Mouse (Mus musculus): ENCODE measurements around the gene Donson. TPM values are rescaled to one million over a fixed set of nuclear protein-coding genes. Genes with fewer than 3 reads are reported as not detected.
A peak's percentile ranks its signal among the peaks of the same experiment; 100 is the strongest.

The Donson gene
- total RNA-seq, 2 experiments from 2014 or later = 8.4 to 11.6 TPM

DNA sequence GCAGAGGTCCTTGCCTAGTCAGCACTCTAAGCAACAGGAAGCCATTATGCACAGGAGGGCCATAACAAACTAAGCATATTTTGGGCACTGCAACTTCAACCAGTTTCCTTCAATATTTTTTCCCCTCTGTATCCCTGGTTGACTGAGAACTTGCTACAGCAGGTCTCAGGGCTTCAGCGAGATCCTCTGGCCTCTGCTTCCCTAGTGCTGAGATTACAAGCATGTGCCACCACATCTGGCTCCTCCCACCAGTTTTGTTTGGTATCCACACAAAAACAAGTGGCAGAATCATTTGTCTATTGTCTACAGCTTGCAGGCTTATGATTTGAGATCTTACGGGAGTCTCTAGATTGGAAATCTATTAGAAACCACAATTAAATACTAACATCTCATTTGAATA lies 43.7 kb downstream of the Donson start:
- no peak for DNase-seq

DNA sequence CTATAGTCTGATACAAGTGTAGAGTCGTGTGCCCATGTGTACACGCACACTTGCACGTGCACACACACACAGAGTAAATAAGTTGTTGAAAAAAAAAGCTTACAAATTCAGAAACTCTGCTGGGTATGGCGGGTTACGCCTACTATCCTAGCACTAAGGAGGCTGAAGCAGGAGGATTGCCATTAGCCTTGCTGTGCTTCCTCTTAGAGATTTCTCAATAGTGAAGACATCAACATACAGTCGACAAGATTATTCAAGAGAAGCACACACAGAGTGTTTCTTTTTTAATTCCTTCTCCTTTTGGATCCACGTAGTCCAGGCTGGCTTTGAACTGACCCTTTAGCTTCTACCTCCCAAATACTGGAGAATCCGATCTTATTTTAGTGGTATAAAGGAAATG lies 48.4 kb downstream of the Donson start:
- DNase-seq = no peak

DNA sequence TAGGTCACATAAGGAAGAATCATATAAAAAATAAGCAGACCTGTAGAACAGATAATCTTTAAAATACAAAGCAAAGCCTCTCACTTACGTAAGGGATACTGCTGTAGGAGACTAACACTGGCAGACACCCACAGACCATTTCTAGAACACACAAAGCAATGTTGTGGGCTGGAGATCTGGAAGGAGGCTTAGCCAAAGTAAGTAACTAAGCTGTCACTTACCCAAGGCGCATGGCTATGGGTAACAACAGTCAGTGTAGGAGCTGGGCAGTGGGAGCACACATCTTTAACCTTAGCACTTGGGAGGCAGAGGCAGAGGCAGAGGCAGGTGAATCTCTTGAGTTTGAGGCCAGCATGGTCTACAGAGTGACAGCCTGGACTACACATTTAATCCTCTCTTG lies 48.9 kb downstream of the Donson start:
- no peak for DNase-seq

DNA sequence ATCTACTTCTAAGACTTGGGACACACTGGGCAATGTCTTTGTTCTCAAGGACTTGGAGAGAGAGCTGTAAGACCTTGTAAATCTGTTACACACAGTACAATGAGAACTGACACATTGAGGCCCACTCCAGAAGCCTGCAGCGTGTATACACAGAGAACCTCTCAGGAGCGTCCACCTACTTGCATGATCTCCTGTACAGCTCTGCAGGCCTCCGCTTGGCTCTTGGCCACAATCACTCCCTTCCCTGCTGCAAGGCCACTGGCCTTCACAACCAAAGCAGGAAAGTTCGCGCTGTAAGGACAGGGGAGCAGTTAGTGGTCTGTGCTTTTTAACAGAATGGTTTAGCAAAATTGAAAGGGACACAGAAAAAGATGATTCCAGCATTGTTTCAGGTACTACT lies 49.4 kb downstream of the Donson start:
- peak; percentile 64 for DNase-seq

DNA sequence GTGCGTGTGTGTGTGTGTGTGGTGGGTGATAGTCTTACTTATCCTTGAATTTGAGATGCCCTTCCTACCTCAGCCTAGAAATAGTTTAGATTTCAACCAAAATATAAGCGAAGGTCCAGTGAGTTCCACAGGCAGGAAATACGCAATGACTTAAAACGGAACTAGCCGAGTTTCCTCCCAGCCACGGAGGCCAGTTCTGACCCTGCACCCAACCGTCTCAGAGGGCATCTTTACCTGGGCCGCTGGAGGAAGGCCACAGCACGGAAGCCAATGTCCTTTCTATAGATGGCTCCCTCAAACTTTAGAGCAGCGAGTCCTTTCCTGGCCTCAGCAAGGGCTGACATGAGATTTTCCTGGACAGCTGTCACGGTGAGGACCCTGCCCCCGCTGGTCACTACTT lies 54.9 kb downstream of the Donson start:
- no peak for DNase-seq

DNA sequence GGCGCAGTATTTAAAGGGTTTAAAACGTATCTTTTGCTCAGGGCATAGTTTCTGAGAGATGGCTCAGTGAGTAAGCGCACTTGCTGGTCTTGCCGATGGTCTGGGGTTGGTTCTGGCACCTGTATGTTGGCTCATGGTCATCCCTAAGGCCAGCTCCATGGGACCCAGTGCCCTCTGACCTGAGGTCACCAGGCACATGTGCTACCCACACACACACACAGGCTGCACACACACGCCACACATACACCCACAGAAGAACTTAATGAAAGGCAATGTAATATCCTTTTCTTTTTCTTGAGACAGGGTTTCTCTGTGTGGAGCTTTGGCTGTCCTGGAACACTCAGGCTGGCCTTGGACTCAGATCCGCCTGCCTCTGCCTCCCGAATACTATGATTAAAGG lies 55.6 kb downstream of the Donson start:
- DNase-seq = no peak

DNA sequence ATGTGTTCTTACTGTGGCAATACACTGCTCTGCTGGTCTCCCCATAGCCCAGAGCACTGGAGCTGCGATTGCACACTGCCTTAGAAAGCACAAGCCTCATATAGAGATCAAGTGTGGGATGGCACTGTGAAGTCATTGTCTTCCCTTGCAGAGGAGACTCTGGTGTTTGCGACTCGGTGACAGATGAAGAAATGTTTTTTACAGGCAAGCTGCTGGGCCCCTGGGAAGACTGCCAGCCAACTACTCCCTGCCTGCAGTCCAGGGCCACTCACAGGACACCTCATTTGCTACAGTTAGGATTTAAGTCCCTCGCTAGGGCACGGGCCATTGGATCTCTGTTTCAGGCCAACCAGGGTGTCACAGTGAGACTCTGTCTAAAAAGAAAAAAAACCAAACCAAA lies 56.1 kb downstream of the Donson start:
- peak; percentile 84 for DNase-seq

DNA sequence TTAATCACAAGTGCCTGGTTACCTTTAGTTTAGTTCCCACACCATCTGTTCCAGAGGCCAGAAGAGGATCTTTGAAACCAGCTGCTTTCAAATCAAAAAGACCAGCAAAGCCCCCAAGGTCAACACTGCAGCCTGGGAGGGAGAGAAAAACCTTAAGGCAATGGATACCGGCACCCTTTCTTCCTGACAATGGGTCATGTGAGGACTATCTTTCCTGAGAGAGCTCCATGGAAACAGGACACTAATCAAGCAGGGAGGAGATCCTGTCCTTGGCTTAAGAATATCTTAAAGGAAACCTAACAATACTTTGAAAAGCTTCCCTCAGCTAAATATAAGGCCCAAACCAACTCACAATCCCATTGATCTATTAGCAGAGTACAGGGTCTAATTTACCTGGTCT lies 58.0 kb downstream of the Donson start:
- no peak for DNase-seq

DNA sequence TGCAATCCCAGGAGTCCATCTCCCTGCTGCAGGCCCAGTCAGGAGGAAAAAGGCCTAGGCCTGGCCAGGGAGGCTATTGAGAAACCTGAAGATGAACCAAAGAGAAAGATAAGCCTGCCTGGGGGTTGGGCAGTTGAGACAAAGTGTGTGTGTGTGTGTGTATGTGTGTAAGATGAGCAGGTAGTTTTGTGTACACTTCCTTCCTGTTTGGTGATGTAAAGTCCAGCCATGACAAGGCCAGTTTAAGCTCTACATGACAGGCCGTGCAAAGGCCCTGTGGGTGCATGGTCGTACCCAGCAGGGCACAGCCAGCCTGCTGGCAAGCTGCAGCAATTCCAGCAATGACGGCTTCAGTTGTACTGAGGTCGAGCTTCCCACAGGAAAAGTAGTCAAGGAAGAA lies 58.8 kb downstream of the Donson start:
- DNase-seq = no peak

DNA sequence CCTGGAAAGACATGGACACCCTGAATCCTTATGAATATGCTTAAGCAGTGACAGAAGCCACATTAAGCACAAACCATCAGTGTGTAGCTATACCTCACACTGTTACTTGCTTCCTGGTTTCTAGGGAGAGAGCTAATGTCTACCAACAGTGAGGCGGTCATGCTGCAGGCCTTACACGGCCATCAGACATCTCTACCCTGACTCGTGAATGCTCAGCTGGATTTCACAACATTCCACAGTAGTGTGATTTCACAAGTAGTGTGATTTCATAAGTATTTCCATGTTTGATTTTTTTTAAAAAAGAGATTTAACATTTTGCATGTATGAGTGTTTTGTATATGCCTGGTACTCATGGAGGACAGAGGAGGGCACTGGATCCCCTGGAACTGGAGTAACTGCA lies 59.9 kb downstream of the Donson start:
- DNase-seq = no peak

DNA sequence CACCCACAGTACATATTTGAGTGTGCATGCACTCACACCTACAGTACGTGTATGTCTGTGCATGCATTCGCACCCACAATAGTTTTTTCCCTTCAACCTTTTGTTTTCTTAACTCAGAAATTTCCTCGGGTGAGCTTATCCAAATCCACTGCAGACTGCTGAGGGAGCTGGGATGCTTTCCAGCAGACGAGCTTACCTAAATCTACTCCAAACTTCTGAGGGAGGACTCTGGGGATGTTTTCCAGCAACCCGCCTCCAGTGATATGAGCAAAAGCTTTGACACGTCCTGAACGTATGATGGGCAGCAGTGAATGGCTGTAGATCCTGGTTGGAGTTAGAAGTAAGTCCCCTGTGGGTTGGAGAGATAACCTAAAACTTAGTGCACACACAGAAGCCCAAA lies 60.7 kb downstream of the Donson start:
- DNase-seq = no peak

Other genes starting within 250 kb of the Donson start
- gene Ifnar1, start 203.5 kb downstream of the Donson start, total RNA-seq (2021) = 10 to 100 TPM; 71.2 to 85.3 TPM
- gene Ifngr2, start 141.7 kb downstream of the Donson start, total RNA-seq (2021) = 10 to 100 TPM; 27.5 to 31.9 TPM
- gene Tmem50b, start 91.0 kb downstream of the Donson start, total RNA-seq (2021) = 10 to 100 TPM; 33.8 to 38.3 TPM
- 10 to 100 TPM; 10.9 to 15.4 TPM for gene Dnajc28, start 69.7 kb downstream of the Donson start, total RNA-seq (2021)
- 10 to 100 TPM; 93.3 to 94.2 TPM for gene Gart, start 41.8 kb downstream of the Donson start, total RNA-seq (2021)
- gene Son, start 41.3 kb downstream of the Donson start, total RNA-seq (2021) = 100 to 1,000 TPM; 169 to 238 TPM
- 10 to 100 TPM; 35.0 to 47.0 TPM for gene Cryzl1, start 40.2 kb upstream of the Donson start, total RNA-seq (2021)
- 10 to 100 TPM; 31.7 to 52.0 TPM for gene Itsn1, start 40.5 kb upstream of the Donson start, total RNA-seq (2021)